Mouse (Mus musculus): Measurements from ENCODE around the gene Zfp422. TPM values are rescaled to one million over a fixed set of nuclear protein-coding genes. Genes with fewer than 3 reads are reported as not detected.

Zfp422 gene
- polyA plus RNA-seq, 1 experiment from 2014 or later = 240 TPM

DNA sequence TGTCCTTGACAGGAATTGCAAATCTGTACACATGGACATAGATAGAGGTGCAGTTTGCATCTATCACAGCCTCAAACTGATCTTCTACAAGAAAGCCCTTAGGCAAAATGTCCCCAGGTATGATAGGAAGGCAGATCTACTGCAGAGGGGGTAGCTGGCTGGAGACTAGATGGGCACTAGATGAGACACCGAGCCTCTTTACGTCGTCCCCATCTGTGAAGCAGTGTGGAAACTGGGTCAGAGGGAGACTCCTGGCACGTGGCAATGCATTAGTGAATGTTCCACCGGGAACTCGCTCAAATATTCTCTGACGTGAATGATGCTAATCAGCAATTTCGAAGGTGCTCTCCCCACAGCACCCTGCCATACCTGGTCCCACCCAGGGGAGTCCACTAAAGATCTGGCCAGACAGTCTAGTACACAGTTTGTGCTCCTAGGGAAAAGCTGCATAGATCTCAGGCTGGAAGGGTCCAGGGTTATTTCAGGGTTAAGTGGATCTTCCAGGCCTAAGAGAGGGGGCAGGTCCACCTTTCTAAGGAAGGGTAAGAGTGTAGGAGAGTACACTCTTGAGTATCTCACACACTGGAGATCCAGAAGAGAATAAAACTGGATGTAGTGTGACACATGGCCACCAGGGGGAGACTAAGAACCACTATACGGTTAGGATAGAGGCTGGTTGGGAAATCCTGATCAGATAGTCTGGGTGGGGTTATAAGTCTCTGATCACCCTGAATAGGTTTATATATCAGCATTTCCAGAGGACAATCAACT, 25.1 kb upstream of the Zfp422 start:
- Histone ChIP-seq H3K27ac (ENCODE audit: low read depth, low read length) (no peak overlapping the region), H3K9ac (ENCODE audit: low read depth, low read length) (no peak overlapping the region), H3K36me3 (ENCODE audit: control insufficient read depth, insufficient read depth, low read length) (no peaks in the 10 kb centered on the region), H3K27me3 (ENCODE audit: control insufficient read depth, insufficient read depth, low read length) (no peaks in the 10 kb centered on the region), H3K4me3 (ENCODE audit: low read length) (no peak overlapping the region), H3K4me1 (ENCODE audit: control insufficient read depth, insufficient read depth, low read length) (0 out of 2 replicates have a peak, but pooled peaks cover 6% of the 10 kb centered on the region), H3K4me2 (replicated peaks; ENCODE audit: low read depth, low read length) (no peak overlapping the region), H3K9me3 (ENCODE audit: control insufficient read depth, low read length) (no peaks in the 10 kb centered on the region)
- 64% methylated on average over 9 of the region's 9 CpGs for WGBS
- peak; percentile 25 for ATAC-seq (ENCODE audit: low FRiP score, low TSS enrichment)

DNA sequence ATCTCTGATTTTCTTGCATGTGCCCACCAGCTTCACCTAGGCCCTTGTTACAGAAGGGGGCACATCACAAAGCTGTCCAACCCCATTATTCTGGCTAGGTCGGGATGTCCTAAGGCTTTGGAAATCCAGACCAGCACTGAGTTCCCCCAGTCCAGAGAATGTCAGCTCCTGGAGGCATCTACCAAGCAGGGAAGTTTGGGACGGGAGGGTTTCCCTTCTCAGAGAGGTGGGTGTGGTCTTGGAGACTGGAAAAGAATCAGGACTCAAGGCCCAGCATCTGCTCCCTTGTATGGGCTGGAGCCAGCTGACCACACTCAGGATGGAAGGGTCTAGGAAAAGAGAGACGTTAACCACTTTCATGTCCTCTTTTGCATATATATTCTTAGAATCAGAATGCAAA, 24.4 kb upstream of the Zfp422 start:
- H3K27ac ChIP-seq (ENCODE audit: low read depth, low read length) = no peak overlapping the region
- ATAC-seq (ENCODE audit: low FRiP score, low TSS enrichment) = no peak
- no peaks in the 10 kb centered on the region for H3K36me3 ChIP-seq (ENCODE audit: control insufficient read depth, insufficient read depth, low read length)
- no peaks in the 10 kb centered on the region for H3K9me3 ChIP-seq (ENCODE audit: control insufficient read depth, low read length)
- H3K9ac ChIP-seq (ENCODE audit: low read depth, low read length) = no peak overlapping the region
- whole genome bisulfite sequencing = 82% methylated on average over 3 of the region's 3 CpGs
- 0 out of 2 replicates have a peak, but pooled peaks cover 6% of the 10 kb centered on the region for H3K4me1 ChIP-seq (ENCODE audit: control insufficient read depth, insufficient read depth, low read length)
- no peak overlapping the region for H3K4me3 ChIP-seq (ENCODE audit: low read length)
- H3K27me3 ChIP-seq (ENCODE audit: control insufficient read depth, insufficient read depth, low read length) = no peaks in the 10 kb centered on the region
- H3K4me2 ChIP-seq (replicated peaks; ENCODE audit: low read depth, low read length) = no peak overlapping the region

DNA sequence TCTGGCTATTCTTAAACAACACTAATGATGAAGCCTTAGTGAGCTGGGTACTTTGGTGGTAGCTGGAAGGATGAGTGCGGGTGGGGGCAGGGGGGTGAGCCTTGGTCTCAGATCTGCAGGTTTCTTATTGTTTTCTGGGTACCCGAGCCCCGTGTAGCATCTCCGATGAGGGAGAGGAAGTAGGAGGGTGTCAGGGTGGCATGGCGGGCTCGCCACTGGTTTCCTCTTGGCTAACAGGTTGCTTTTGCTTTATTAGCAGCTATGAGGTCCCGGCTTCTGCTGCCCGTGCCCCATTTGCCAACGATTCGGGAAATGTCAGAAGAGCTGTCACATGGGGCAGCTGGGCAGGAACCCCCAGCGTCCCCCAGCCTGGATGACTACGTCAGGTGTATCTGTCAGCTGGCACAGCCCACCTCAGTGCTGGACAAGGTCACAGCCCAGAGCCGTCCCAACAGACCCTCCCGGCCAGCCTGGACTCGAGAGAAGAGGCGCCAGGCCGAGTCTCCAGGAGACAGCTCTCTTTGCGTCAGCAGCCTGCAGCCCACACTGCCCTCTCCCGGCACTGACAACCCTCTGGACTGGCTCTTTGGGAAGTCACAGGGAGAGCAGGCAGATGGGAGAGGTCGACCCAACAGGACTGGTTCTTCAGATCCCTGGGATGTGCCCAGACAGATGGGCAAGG, 22.8 kb upstream of the Zfp422 start:
- no peaks in the 10 kb centered on the region for H3K36me3 ChIP-seq (ENCODE audit: control insufficient read depth, insufficient read depth, low read length)
- peak overlapping the region; percentile 12; the same call in 1 of the 2 replicates for H3K4me2 ChIP-seq (replicated peaks; ENCODE audit: low read depth, low read length)
- no peak overlapping the region for H3K4me3 ChIP-seq (ENCODE audit: low read length)
- no peaks in the 10 kb centered on the region for H3K27me3 ChIP-seq (ENCODE audit: control insufficient read depth, insufficient read depth, low read length)
- 69% methylated on average over 20 of the region's 20 CpGs for WGBS
- no peaks in the 10 kb centered on the region for H3K9me3 ChIP-seq (ENCODE audit: control insufficient read depth, low read length)
- 0 out of 2 replicates have a peak, but pooled peaks cover 6% of the 10 kb centered on the region for H3K4me1 ChIP-seq (ENCODE audit: control insufficient read depth, insufficient read depth, low read length)
- H3K27ac ChIP-seq (ENCODE audit: low read depth, low read length) = no peak overlapping the region
- no peak overlapping the region for H3K9ac ChIP-seq (ENCODE audit: low read depth, low read length)
- no peak for ATAC-seq (ENCODE audit: low FRiP score, low TSS enrichment)

DNA sequence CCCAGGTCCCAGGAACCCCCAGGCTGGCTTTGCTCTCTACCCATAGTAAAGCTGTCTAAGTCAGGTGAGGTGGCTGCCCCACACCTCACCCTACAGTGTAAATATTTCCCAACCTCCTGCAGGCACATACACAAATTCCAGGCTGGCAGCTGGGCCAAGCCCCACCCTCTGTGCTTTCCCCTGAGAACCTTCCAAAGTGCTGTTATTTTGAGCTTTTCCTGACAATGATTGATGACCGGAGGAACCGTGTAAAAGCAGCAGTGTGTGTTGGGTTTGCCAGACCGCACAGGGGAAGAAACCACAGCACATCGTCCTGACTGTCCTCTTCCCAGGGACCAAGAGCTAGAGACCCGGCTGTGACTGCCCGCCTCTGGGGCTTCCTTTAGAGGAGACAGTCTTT, 21.6 kb upstream of the Zfp422 start, which contains the start of gene Depp1:
Gene Depp1, plus strand, starts transcription at position 204 of the 400 bp plus-strand sequence.
- no peak within 1 kb of the TSS for H3K27ac ChIP-seq (ENCODE audit: low read depth, low read length)
- H3K4me3 ChIP-seq (ENCODE audit: low read length) = no peak within 1 kb of the TSS
- peak within 1 kb of the TSS; percentile 21; the same call in 1 of the 2 replicates for H3K4me2 ChIP-seq (replicated peaks; ENCODE audit: low read depth, low read length)
- no peaks in the 10 kb centered on the region for H3K36me3 ChIP-seq (ENCODE audit: control insufficient read depth, insufficient read depth, low read length)
- H3K27me3 ChIP-seq (ENCODE audit: control insufficient read depth, insufficient read depth, low read length) = no peaks in the 10 kb centered on the region
- peak within 1 kb of the TSS; percentile 8; the same call in 1 of the 2 replicates for H3K9ac ChIP-seq (ENCODE audit: low read depth, low read length)
- no peaks in the 10 kb centered on the region for H3K9me3 ChIP-seq (ENCODE audit: control insufficient read depth, low read length)
- 0 out of 2 replicates have a peak, but pooled peaks cover 6% of the 10 kb centered on the region for H3K4me1 ChIP-seq (ENCODE audit: control insufficient read depth, insufficient read depth, low read length)
- 19% methylated on average over 6 of the region's 6 CpGs for WGBS
- peak; percentile 44; the same call in 1 of the 2 replicates for ATAC-seq (ENCODE audit: low FRiP score, low TSS enrichment)

DNA sequence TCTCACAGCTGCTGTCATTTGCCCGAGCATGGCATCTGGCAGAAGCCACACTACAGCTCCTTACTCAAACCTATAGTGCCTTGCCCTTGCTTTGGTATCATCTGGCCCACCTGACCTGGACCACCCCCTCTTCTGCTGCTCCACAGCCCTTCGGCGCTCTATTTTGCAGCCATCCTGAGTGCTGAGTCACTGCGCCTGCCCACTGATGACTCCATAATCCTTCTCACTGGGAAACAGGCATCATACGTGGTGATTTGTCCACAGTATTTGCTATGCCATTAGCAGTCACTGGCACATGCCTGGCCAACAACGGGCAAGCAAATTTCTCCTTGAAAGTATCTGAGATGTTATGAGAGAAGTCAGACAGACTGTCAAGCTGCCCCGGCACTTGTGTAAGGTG, 21.0 kb upstream of the Zfp422 start:
- Histone ChIP-seq H3K4me3 (ENCODE audit: low read length) (no peak overlapping the region), H3K4me1 (ENCODE audit: control insufficient read depth, insufficient read depth, low read length) (0 out of 2 replicates have a peak, but pooled peaks cover 6% of the 10 kb centered on the region), H3K9me3 (ENCODE audit: control insufficient read depth, low read length) (no peaks in the 10 kb centered on the region), H3K27me3 (ENCODE audit: control insufficient read depth, insufficient read depth, low read length) (no peaks in the 10 kb centered on the region), H3K4me2 (replicated peaks; ENCODE audit: low read depth, low read length) (no peak overlapping the region), H3K27ac (ENCODE audit: low read depth, low read length) (no peak overlapping the region), H3K36me3 (ENCODE audit: control insufficient read depth, insufficient read depth, low read length) (no peaks in the 10 kb centered on the region), H3K9ac (ENCODE audit: low read depth, low read length) (no peak overlapping the region)
- no peak for ATAC-seq (ENCODE audit: low FRiP score, low TSS enrichment)
- 86% methylated on average over 7 of the region's 7 CpGs for WGBS

DNA sequence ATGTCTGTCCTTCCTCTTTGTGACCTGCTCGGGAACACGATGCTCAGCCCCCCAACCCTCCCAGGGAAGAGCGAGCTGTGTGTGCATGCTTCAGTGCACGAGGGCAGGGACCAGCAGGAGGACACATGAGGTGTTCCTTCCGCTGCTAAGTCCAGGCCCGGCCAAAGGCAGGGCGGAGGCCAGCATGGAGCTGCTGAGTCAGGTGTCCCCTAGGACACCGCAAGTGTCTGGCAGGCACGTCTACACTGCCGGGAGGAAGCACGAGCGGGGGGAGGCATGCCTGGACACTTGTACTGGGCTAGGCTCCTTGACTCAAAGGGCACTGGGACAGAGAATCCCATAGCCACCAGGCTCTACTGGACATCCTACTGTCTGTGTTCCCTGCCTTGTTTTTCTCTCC, 19.0 kb upstream of the Zfp422 start:
- no peaks in the 10 kb centered on the region for H3K9me3 ChIP-seq (ENCODE audit: control insufficient read depth, low read length)
- H3K4me3 ChIP-seq (ENCODE audit: low read length) = no peak overlapping the region
- no peaks in the 10 kb centered on the region for H3K27me3 ChIP-seq (ENCODE audit: control insufficient read depth, insufficient read depth, low read length)
- no peaks in the 10 kb centered on the region for H3K36me3 ChIP-seq (ENCODE audit: control insufficient read depth, insufficient read depth, low read length)
- H3K27ac ChIP-seq (ENCODE audit: low read depth, low read length) = no peak overlapping the region
- peak; percentile 44; the same call in 1 of the 2 replicates for ATAC-seq (ENCODE audit: low FRiP score, low TSS enrichment)
- H3K9ac ChIP-seq (ENCODE audit: low read depth, low read length) = no peak overlapping the region
- 51% methylated on average over 12 of the region's 12 CpGs for WGBS
- H3K4me2 ChIP-seq (replicated peaks; ENCODE audit: low read depth, low read length) = no peak overlapping the region
- 0 out of 2 replicates have a peak, but pooled peaks cover 6% of the 10 kb centered on the region for H3K4me1 ChIP-seq (ENCODE audit: control insufficient read depth, insufficient read depth, low read length)

DNA sequence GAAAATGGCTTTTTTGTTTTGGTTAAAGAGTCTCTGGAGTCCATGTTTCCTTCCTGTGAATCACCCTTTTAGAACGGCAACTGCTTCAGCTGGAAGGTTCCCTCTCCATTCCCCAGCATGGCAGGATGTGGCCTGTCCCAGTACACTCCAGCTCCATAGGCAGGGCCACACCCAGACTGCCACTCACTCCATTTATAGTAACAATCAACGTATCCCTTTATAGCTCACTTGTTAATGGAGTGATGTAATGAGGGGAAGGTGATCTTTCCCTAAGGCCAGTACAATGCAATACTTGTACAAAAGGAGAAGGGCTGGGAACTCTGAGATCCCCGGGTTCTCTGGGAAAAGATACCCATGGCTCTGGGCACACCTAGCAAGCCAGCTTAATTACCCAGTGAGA, 15.5 kb upstream of the Zfp422 start:
- WGBS = 64% methylated on average over 3 of the region's 3 CpGs

DNA sequence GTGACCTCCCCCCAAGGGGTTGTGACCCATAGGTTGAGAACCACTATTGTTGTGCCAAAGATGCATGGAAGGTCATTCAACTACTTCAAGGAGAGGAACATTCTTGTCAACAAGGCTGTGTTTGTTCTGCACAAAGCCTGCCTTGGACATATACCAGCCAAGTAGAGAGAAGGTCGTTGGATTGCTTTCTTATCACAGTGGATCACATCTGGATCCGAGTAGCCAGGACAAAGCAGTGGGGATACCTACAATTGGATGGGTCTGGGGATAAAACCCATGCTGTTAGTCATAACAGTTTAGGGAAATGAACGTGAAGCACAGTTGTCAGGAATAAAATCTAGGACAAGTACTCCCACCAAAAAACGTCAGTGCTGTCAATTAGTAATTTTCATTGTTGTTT, 15.1 kb upstream of the Zfp422 start:
- no peak overlapping the region for H3K4me2 ChIP-seq (replicated peaks; ENCODE audit: low read depth, low read length)
- H3K9me3 ChIP-seq (ENCODE audit: control insufficient read depth, low read length) = no peaks in the 10 kb centered on the region
- no peaks in the 10 kb centered on the region for H3K36me3 ChIP-seq (ENCODE audit: control insufficient read depth, insufficient read depth, low read length)
- no peak overlapping the region for H3K9ac ChIP-seq (ENCODE audit: low read depth, low read length)
- no peak overlapping the region for H3K4me3 ChIP-seq (ENCODE audit: low read length)
- no peaks in the 10 kb centered on the region for H3K4me1 ChIP-seq (ENCODE audit: control insufficient read depth, insufficient read depth, low read length)
- WGBS = 70% methylated on average over 4 of the region's 4 CpGs
- H3K27ac ChIP-seq (ENCODE audit: low read depth, low read length) = no peak overlapping the region
- H3K27me3 ChIP-seq (ENCODE audit: control insufficient read depth, insufficient read depth, low read length) = no peaks in the 10 kb centered on the region
- ATAC-seq (ENCODE audit: low FRiP score, low TSS enrichment) = no peak

More for the DNA sequence above, 15.5 kb upstream of the Zfp422 start:
- Histone ChIP-seq H3K9ac (ENCODE audit: low read depth, low read length) (no peak overlapping the region), H3K27ac (ENCODE audit: low read depth, low read length) (0 out of 2 replicates have a peak overlapping the region, but pooled peaks have one; percentile 11), H3K4me2 (replicated peaks; ENCODE audit: low read depth, low read length) (no peak overlapping the region), H3K36me3 (ENCODE audit: control insufficient read depth, insufficient read depth, low read length) (no peaks in the 10 kb centered on the region), H3K4me3 (ENCODE audit: low read length) (no peak overlapping the region), H3K4me1 (ENCODE audit: control insufficient read depth, insufficient read depth, low read length) (no peaks in the 10 kb centered on the region), H3K9me3 (ENCODE audit: control insufficient read depth, low read length) (no peaks in the 10 kb centered on the region), H3K27me3 (ENCODE audit: control insufficient read depth, insufficient read depth, low read length) (no peaks in the 10 kb centered on the region)
- ATAC-seq (ENCODE audit: low FRiP score, low TSS enrichment) = no peak

DNA sequence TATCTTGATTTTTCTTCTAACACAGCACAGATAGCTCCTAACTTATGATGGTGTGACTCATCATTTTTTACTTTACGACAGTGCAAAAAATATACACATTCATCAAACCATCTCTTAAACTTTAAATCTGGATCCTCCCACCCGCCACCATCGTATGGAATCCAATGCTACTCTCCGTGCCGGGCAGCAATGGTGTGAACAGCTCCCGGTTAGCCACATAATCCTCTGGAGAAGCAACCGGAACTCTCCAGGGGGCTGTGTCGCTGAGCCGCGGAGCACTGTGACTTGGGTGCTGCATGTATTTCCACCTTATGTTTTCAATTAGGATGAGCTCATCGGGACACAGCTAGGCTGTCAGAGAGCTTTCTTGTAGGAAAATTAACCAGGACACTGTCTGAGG, 14.1 kb upstream of the Zfp422 start:
- Histone ChIP-seq H3K4me1 (ENCODE audit: control insufficient read depth, insufficient read depth, low read length) (no peaks in the 10 kb centered on the region), H3K27ac (ENCODE audit: low read depth, low read length) (no peak overlapping the region), H3K36me3 (ENCODE audit: control insufficient read depth, insufficient read depth, low read length) (no peaks in the 10 kb centered on the region), H3K4me3 (ENCODE audit: low read length) (no peak overlapping the region), H3K4me2 (replicated peaks; ENCODE audit: low read depth, low read length) (no peak overlapping the region), H3K27me3 (ENCODE audit: control insufficient read depth, insufficient read depth, low read length) (no peaks in the 10 kb centered on the region), H3K9me3 (ENCODE audit: control insufficient read depth, low read length) (no peaks in the 10 kb centered on the region), H3K9ac (ENCODE audit: low read depth, low read length) (no peak overlapping the region)
- ATAC-seq (ENCODE audit: low FRiP score, low TSS enrichment) = no peak
- WGBS = 85% methylated on average over 11 of the region's 11 CpGs

Data from kidney, embryonic 14.5 days (tissue).